In genomic region chr7:113022516-113022915, GRCm38 (mm10) we compare ENCODE assay signal across 26 mouse cellular contexts.
"Had no signal": no experiment of that assay in that cellular context is flagged by ENCODE, and none has a peak within 500 bp of the region (broad histone marks: within the 10 kb centered on the region; RNA-seq: fewer than 3 reads in every experiment).

No protein-coding gene starts in this region.

- H3K9me3 ChIP-seq: embryonic facial prominence, embryonic 10.5 days; embryonic facial prominence, embryonic 12.5 days; embryonic facial prominence, embryonic 13.5 days; embryonic facial prominence, embryonic 15.5 days; forebrain, embryonic 10.5 days; forebrain, embryonic 12.5 days; forebrain, embryonic 13.5 days; forebrain, embryonic 15.5 days had no signal

- H3K27ac ChIP-seq: embryonic facial prominence, embryonic 10.5 days; embryonic facial prominence, embryonic 12.5 days; embryonic facial prominence, embryonic 13.5 days; embryonic facial prominence, embryonic 15.5 days; forebrain, embryonic 10.5 days; forebrain, embryonic 12.5 days; forebrain, embryonic 13.5 days; forebrain, embryonic 15.5 days; gastrocnemius, adult 2 months; heart, adult 2 months had no signal

- H3K9ac ChIP-seq: embryonic facial prominence, embryonic 12.5 days; embryonic facial prominence, embryonic 13.5 days; embryonic facial prominence, embryonic 15.5 days; forebrain, embryonic 12.5 days; forebrain, embryonic 13.5 days; forebrain, embryonic 15.5 days; forebrain, postnatal 0 days had no signal

- H3K4me2 ChIP-seq: embryonic facial prominence, embryonic 12.5 days; embryonic facial prominence, embryonic 13.5 days; embryonic facial prominence, embryonic 15.5 days; forebrain, embryonic 12.5 days; forebrain, embryonic 13.5 days; forebrain, embryonic 15.5 days had no signal

- H3K27me3 ChIP-seq: embryonic facial prominence, embryonic 12.5 days; embryonic facial prominence, embryonic 13.5 days; embryonic facial prominence, embryonic 15.5 days; forebrain, embryonic 13.5 days; forebrain, embryonic 15.5 days had no signal

- H3K36me3 ChIP-seq: embryonic facial prominence, embryonic 10.5 days; embryonic facial prominence, embryonic 12.5 days; embryonic facial prominence, embryonic 13.5 days; embryonic facial prominence, embryonic 15.5 days; forebrain, embryonic 10.5 days; forebrain, embryonic 12.5 days; forebrain, embryonic 15.5 days had no signal

- ATAC-seq: forebrain, embryonic 13.5 days; forebrain, embryonic 14.5 days; forebrain, embryonic 15.5 days; forebrain, embryonic 16.5 days; forebrain, postnatal 0 days had no signal

- H3K4me3 ChIP-seq: embryonic facial prominence, embryonic 10.5 days; embryonic facial prominence, embryonic 12.5 days; embryonic facial prominence, embryonic 13.5 days; embryonic facial prominence, embryonic 15.5 days; erythroblast, embryonic 14.5 days; forebrain, embryonic 10.5 days; forebrain, embryonic 12.5 days; forebrain, embryonic 13.5 days; forebrain, embryonic 15.5 days; gastrocnemius, adult 2 months; heart, adult 2 months had no signal

- DNase-seq: cerebellum, adult 9-10 months; cerebellum, adult 9-11 months; cerebellum, postnatal 10 days; cerebellum, postnatal 14 days; cerebellum, postnatal 36 days; embryo, embryonic 11 days; forebrain, postnatal 0 days; gastrocnemius, adult 2 months; gastrocnemius, postnatal 10 days; gastrocnemius, postnatal 14 days; gastrocnemius, postnatal 25 days; gastrocnemius, postnatal 36 days; heart, adult 11 months; heart, adult 18-20 months; heart, adult 2 months had no signal

- H3K4me1 ChIP-seq: forebrain, embryonic 12.5 days; forebrain, embryonic 13.5 days; forebrain, embryonic 15.5 days had no signal
